Mouse (Mus musculus) adrenal gland, postnatal 4 days (tissue): Measurements from ENCODE around the gene Dbn1. TPM values are rescaled to one million over a fixed set of nuclear protein-coding genes. Genes with fewer than 3 reads are reported as not detected.

Experiments used
- DNase-seq, 2 experiments: peaks; one replicate each; pipeline ENCODE4 v3.0.0; 2021 to 2022; ENCODE audit warnings: low spot score in 2 of 2, mixed read lengths in 2 of 2
- total RNA-seq, 2 experiments: library from RNA; stranded (reverse); gene quantifications; 2 replicates each; pipeline ENCODE4 v1.2.3; 2021

Dbn1 gene
- total RNA-seq, 2 experiments from 2014 or later, result 56.4 to 75.6 TPM

- no peak for DNase-seq
Observed at GRCm38 (mm10) chr13:55511492-55511861, 23.6 kb upstream of the Dbn1 start.

GRCm38 (mm10) chr13:55510668-55511491 lies 23.0 kb upstream of the Dbn1 start:
- DNase-seq, result no peak

GRCm38 (mm10) chr13:55510332-55510667 lies 22.4 kb upstream of the Dbn1 start:
- no peak for DNase-seq

- no peak for DNase-seq
Observed at GRCm38 (mm10) chr13:55508531-55508930, 20.6 kb upstream of the Dbn1 start.

GRCm38 (mm10) chr13:55507877-55508276 lies 20.0 kb upstream of the Dbn1 start:
- no peak for DNase-seq

- DNase-seq, result no peak
Observed at GRCm38 (mm10) chr13:55506697-55507096, 18.8 kb upstream of the Dbn1 start.

- DNase-seq, result no peak
Observed at GRCm38 (mm10) chr13:55505810-55506209, 17.9 kb upstream of the Dbn1 start.

GRCm38 (mm10) chr13:55504390-55504789 lies 16.5 kb upstream of the Dbn1 start:
- DNase-seq, result no peak

GRCm38 (mm10) chr13:55502405-55502804 lies 14.5 kb upstream of the Dbn1 start:
- DNase-seq, result no peak

GRCm38 (mm10) chr13:55500575-55500974 lies 12.7 kb upstream of the Dbn1 start:
- no peak for DNase-seq

- DNase-seq, result no peak
Observed at GRCm38 (mm10) chr13:55498906-55499305, 11.0 kb upstream of the Dbn1 start.

- no peak for DNase-seq
Observed at GRCm38 (mm10) chr13:55496661-55497060, 8.8 kb upstream of the Dbn1 start.

- no peak for DNase-seq
Observed at GRCm38 (mm10) chr13:55495702-55496101, 7.8 kb upstream of the Dbn1 start.

- DNase-seq, result no peak
Observed at GRCm38 (mm10) chr13:55494883-55495621, 7.1 kb upstream of the Dbn1 start.

- DNase-seq, result no peak
Observed at GRCm38 (mm10) chr13:55494257-55494656, 6.3 kb upstream of the Dbn1 start.

GRCm38 (mm10) chr13:55486916-55487577 lies 864 bp downstream of the Dbn1 start:
- no peak for DNase-seq

GRCm38 (mm10) chr13:55486029-55486794 lies 1.7 kb downstream of the Dbn1 start:
- DNase-seq, result no peak

- no peak for DNase-seq
Observed at GRCm38 (mm10) chr13:55484520-55485088, 3.3 kb downstream of the Dbn1 start.

- DNase-seq, result no peak
Observed at GRCm38 (mm10) chr13:55483593-55483992, 4.3 kb downstream of the Dbn1 start.

- DNase-seq, result no peak
Observed at GRCm38 (mm10) chr13:55483071-55483470, 4.8 kb downstream of the Dbn1 start.

GRCm38 (mm10) chr13:55482542-55482941 lies 5.4 kb downstream of the Dbn1 start:
- DNase-seq, result peak in 1 of 2 experiments; percentile 39
